Comparison of ENCODE assay signal across 7 mouse cellular contexts in genomic region chr17:90086826-90087225, GRCm38 (mm10).
DNase-seq lines count a peak whose midpoint lies in the region; ATAC-seq lines count a peak whose summit lies in the region.

No protein-coding gene starts in this region.

- intact Hi-C loops in left cerebral cortex, postnatal 14 days (cut with DNase I) = loop anchor here (10.0 kb wide), 1 partner anchor 368 kb away; no protein-coding TSS in a partner anchor

- H3K9me3 ChIP-seq in liver, embryonic 11.5 days (ENCODE audit: control insufficient read depth, low read length) = no peaks in the 10 kb centered on the region

- ATAC-seq in frontal cortex, adult (ENCODE audit: low TSS enrichment) = peak; percentile 46
- ATAC-seq in liver, embryonic 11.5 days (replicated peaks; ENCODE audit: low FRiP score) = no peak

- no peak overlapping the region for H3K4me2 ChIP-seq in liver, embryonic 11.5 days

- H3K9ac ChIP-seq in liver, embryonic 11.5 days (ENCODE audit: low read depth, low read length) = no peak overlapping the region

- 19% methylated on average over 1 of the region's 1 CpGs for WGBS in liver, embryonic 11.5 days

- H3K27ac ChIP-seq in liver, embryonic 11.5 days (ENCODE audit: low read depth, low read length) = no peak overlapping the region

- no peaks in the 10 kb centered on the region for H3K27me3 ChIP-seq in liver, embryonic 11.5 days (replicated peaks; ENCODE audit: control insufficient read depth, insufficient read depth, low read length)

- no peak overlapping the region for H3K4me3 ChIP-seq in liver, embryonic 11.5 days (ENCODE audit: low read depth, low read length)

- DNase-seq in cerebellum, postnatal 14 days = peak; percentile 94 to 95
- DNase-seq in left cerebral cortex, postnatal 14 days (ENCODE audit: low spot score in 2 of 2) = peak; percentile 61 to 67
- peak; percentile 84 to 89 for DNase-seq in right cerebral cortex, postnatal 10 days (ENCODE audit: low spot score in 2 of 2)
- no peak for DNase-seq in liver, embryonic 11.5 days (ENCODE audit: low spot score)
- no peak for DNase-seq in adrenal gland, postnatal 4 days (ENCODE audit: low spot score in 2 of 2)
- DNase-seq in urinary bladder, adult 18-20 months (ENCODE audit: low spot score in 2 of 2) = no peak

- H3K4me1 ChIP-seq in liver, embryonic 11.5 days (replicated peaks; ENCODE audit: control insufficient read depth, insufficient read depth, low read length) = no peaks in the 10 kb centered on the region

- no peaks in the 10 kb centered on the region for H3K36me3 ChIP-seq in liver, embryonic 11.5 days (ENCODE audit: control insufficient read depth, insufficient read depth, low read length)

Comparison
In these comparisons a context has a peak if more than half of its experiments do, and no peak if none do; other contexts are left out.
1. DNase-seq: peak in cerebellum, postnatal 14 days (2 of 2), left cerebral cortex, postnatal 14 days (2 of 2) and right cerebral cortex, postnatal 10 days (2 of 2); none in liver, embryonic 11.5 days (single experiment), adrenal gland, postnatal 4 days (0 of 2) and urinary bladder, adult 18-20 months (0 of 2).